In genomic region chr7:92799665-92800595, GRCm38 (mm10) we compare ENCODE assay signal across 13 mouse cellular contexts. TPM values are rescaled to one million over a fixed set of nuclear protein-coding genes. Genes with fewer than 3 reads are reported as not detected.
A peak's percentile ranks its signal among the peaks of the same experiment; 100 is the strongest.
DNase-seq lines count a peak whose midpoint lies in the region; ATAC-seq and TF ChIP-seq lines count a peak whose summit lies in the region.
"Had no signal": no experiment of that assay in that cellular context is flagged by ENCODE, and none has a peak within 500 bp of the region (broad histone marks: within the 10 kb centered on the region; RNA-seq: fewer than 3 reads in every experiment).

No protein-coding gene starts in this region.

- WGBS in hindbrain, embryonic 15.5 days: 43% methylated on average over 10 of the region's 10 CpGs
- 73% methylated on average over 10 of the region's 10 CpGs for WGBS in lung, postnatal 0 days

- H3K9me3 ChIP-seq in hindbrain, embryonic 15.5 days: no peaks in the 10 kb centered on the region
- no peaks in the 10 kb centered on the region for H3K9me3 ChIP-seq in lung, postnatal 0 days (ENCODE audit: low read length)
- H3K9me3 ChIP-seq: megakaryocyte, embryonic 14.5 days had no signal

- TF ChIP-seq POLR2A in testis, adult 2 months (IDR thresholded peaks at IDR 0.05; ENCODE audit: control insufficient read depth, low read depth, low read length): no peak

- no peak overlapping the region for H3K4me3 ChIP-seq in hindbrain, embryonic 15.5 days
- H3K4me3 ChIP-seq in testis, adult 2 months (ENCODE audit: control insufficient read depth, low read depth, low read length): no peak overlapping the region
- no peak overlapping the region for H3K4me3 ChIP-seq in lung, postnatal 0 days (ENCODE audit: low read depth, low read length)
- H3K4me3 ChIP-seq: megakaryocyte, embryonic 14.5 days had no signal

- peak; percentile 75 for ATAC-seq in hindbrain, embryonic 15.5 days (ENCODE audit: low FRiP score, low read depth)
- ATAC-seq in monocyte, adult 5-6 weeks (replicated peaks; ENCODE audit: insufficient number of reproducible peaks, low FRiP score, low TSS enrichment, poor library complexity, severe bottlenecking): no peak
- ATAC-seq in lung, postnatal 0 days: no peak
- ATAC-seq: CD4-positive, CD25-positive, alpha-beta regulatory T cell, adult 4 months had no signal

- TF ChIP-seq CTCF in testis, adult 2 months (IDR thresholded peaks at IDR 0.05; ENCODE audit: control insufficient read depth, insufficient read depth, insufficient replicate concordance, low read depth, low read length): no peak
- TF ChIP-seq CTCF in lung, postnatal 0 days (IDR thresholded peaks at IDR 0.05): no peak

- no peaks in the 10 kb centered on the region for H3K36me3 ChIP-seq in hindbrain, embryonic 15.5 days
- H3K36me3 ChIP-seq in testis, adult 2 months (ENCODE audit: control insufficient read depth, insufficient read depth, low read length): no peaks in the 10 kb centered on the region
- H3K36me3 ChIP-seq in lung, postnatal 0 days (ENCODE audit: insufficient read depth, low read length): no peaks in the 10 kb centered on the region

- H3K4me1 ChIP-seq in hindbrain, embryonic 15.5 days (replicated peaks): peaks cover 13% of the 10 kb centered on the region
- H3K4me1 ChIP-seq in testis, adult 2 months (ENCODE audit: control insufficient read depth, insufficient read depth, low read length): 0 out of 2 replicates have a peak, but pooled peaks cover 2% of the 10 kb centered on the region
- no peaks in the 10 kb centered on the region for H3K4me1 ChIP-seq in lung, postnatal 0 days (ENCODE audit: insufficient read depth, low read depth, low read length)
- H3K4me1 ChIP-seq: megakaryocyte, embryonic 14.5 days had no signal

- no peak for TF ChIP-seq EP300 in lung, postnatal 0 days (IDR thresholded peaks at IDR 0.05)

- peak; percentile 54 for DNase-seq in gastrocnemius, adult 18-20 months (ENCODE audit: low spot score)
- DNase-seq in gastrocnemius, postnatal 25 days: no peak
- DNase-seq in ovary, adult 18-20 months (ENCODE audit: low spot score): peak; percentile 17
- no peak for DNase-seq in ovary, postnatal 10 days (ENCODE audit: low spot score)
- no peak for DNase-seq in lung, postnatal 0 days (ENCODE audit: low spot score)
- DNase-seq: gastrocnemius, postnatal 36 days; heart, postnatal 36 days had no signal

- no peaks in the 10 kb centered on the region for H3K27me3 ChIP-seq in hindbrain, embryonic 15.5 days
- H3K27me3 ChIP-seq in testis, adult 2 months (ENCODE audit: control insufficient read depth, insufficient read depth, low read length): no peaks in the 10 kb centered on the region
- no peaks in the 10 kb centered on the region for H3K27me3 ChIP-seq in lung, postnatal 0 days (replicated peaks; ENCODE audit: insufficient read depth, low read length)

- no peak overlapping the region for H3K4me2 ChIP-seq in hindbrain, embryonic 15.5 days
- H3K4me2 ChIP-seq in lung, postnatal 0 days (replicated peaks; ENCODE audit: low read depth, low read length): no peak overlapping the region

- H3K27ac ChIP-seq in hindbrain, embryonic 15.5 days (replicated peaks): peak overlapping the region; percentile 18
- peak overlapping the region; percentile 34 for H3K27ac ChIP-seq in testis, adult 2 months (ENCODE audit: control insufficient read depth, insufficient read depth, low read depth, low read length)
- H3K27ac ChIP-seq in lung, postnatal 0 days (ENCODE audit: low read length): no peak overlapping the region
- H3K27ac ChIP-seq: liver, embryonic 14.5 days had no signal

- no peak overlapping the region for H3K9ac ChIP-seq in hindbrain, embryonic 15.5 days
- no peak overlapping the region for H3K9ac ChIP-seq in lung, postnatal 0 days (replicated peaks; ENCODE audit: low read depth)
- H3K9ac ChIP-seq: liver, embryonic 14.5 days had no signal

RNA-seq across cellular contexts. Expression of gene Rab30, which starts 58.5 kb away (rescaled TPM):
- total RNA-seq in gastrocnemius, adult 18-20 months (2021): 1 to 10 TPM; 5.4 to 8.5 TPM
- 10 to 100 TPM in 1 of 2 experiments, 1 to 10 TPM in 1; 6.7 to 12.7 TPM for total RNA-seq in gastrocnemius, postnatal 25 days (2021)
- 18.6 and 21.1 TPM in 2 replicates for polyA plus RNA-seq in hindbrain, embryonic 15.5 days (2015; fragmentation: Nextera tagmentation; extraction: Ambion mirVana)
- polyA plus RNA-seq in testis, adult 2 months (2012; rRNA removed): 0.63 and 1.3 TPM in 2 replicates
- 4.2 to 8.3 TPM (median 8.1 TPM) in 3 replicates for total RNA-seq in monocyte, adult 5-6 weeks (2017)
- 3.1 and 4.0 TPM in 2 replicates for polyA plus RNA-seq in lung, postnatal 0 days (2015; fragmentation: Nextera tagmentation; extraction: Ambion mirVana)

Comparison
In these comparisons a context has a peak if more than half of its experiments do, and no peak if none do; other contexts are left out.
1. DNase-seq: peak in gastrocnemius, adult 18-20 months (single experiment) and ovary, adult 18-20 months (single experiment); none in gastrocnemius, postnatal 25 days (single experiment), ovary, postnatal 10 days (single experiment) and lung, postnatal 0 days (single experiment).